Mouse (Mus musculus) forebrain, embryonic 16.5 days (tissue): Measurements from ENCODE around the gene Dus2. TPM values are rescaled to one million over a fixed set of nuclear protein-coding genes. Genes with fewer than 3 reads are reported as not detected.
"Not testable (repeated sequence)": the region's sequence is repeated elsewhere in the genome, so short reads cannot be mapped to it uniquely, and the experiment has no call there.

ENCODE experiments used
- ATAC-seq: fragments of 200-750 bp; cut with Nextera tagmentation; 2 replicates; pipeline ENCODE4 v1.8.0; 2017; ENCODE audit warnings: mild to moderate bottlenecking, moderate library complexity
- H3K27ac ChIP-seq: fragments of 300-500 bp; sonication (generic); 2 replicates; pipeline ENCODE4 v1.5.1; 2014; ENCODE audit warnings: low read length, control low read depth
- H3K27me3 ChIP-seq: fragments of 300-500 bp; sonication (generic); replicated peaks from 2 replicates; pipeline ENCODE4 v1.6.1; 2014; ENCODE audit warnings: low read length; ENCODE audit not compliant: control insufficient read depth, insufficient read depth
- H3K36me3 ChIP-seq: fragments of 300-500 bp; sonication (generic); 2 replicates; pipeline ENCODE4 v1.6.1; 2014; ENCODE audit not compliant: control insufficient read depth, insufficient read depth
- H3K4me1 ChIP-seq: fragments of 300-500 bp; sonication (generic); replicated peaks from 2 replicates; pipeline ENCODE4 v1.6.1; 2014; ENCODE audit warnings: low read length; ENCODE audit not compliant: control insufficient read depth, insufficient read depth
- H3K4me2 ChIP-seq: fragments of 300-500 bp; sonication (generic); 2 replicates; pipeline ENCODE4 v1.6.1; 2014; ENCODE audit warnings: mild to moderate bottlenecking, low read length, control low read depth
- H3K4me3 ChIP-seq: fragments of 300-500 bp; sonication (generic); replicated peaks from 2 replicates; pipeline ENCODE4 v1.5.1; 2014; ENCODE audit warnings: mild to moderate bottlenecking, low read length, control low read depth
- H3K9ac ChIP-seq: fragments of 300-500 bp; sonication (generic); replicated peaks from 2 replicates; pipeline ENCODE4 v1.6.1; 2014; ENCODE audit warnings: low read depth, low read length, control low read depth
- H3K9me3 ChIP-seq: fragments of 300-500 bp; sonication (generic); 2 replicates; pipeline ENCODE4 v1.6.1; 2016; ENCODE audit warnings: low read length; ENCODE audit not compliant: control insufficient read depth
- WGBS: fragments of 180-500 bp; shearing (Covaris S2); extraction: QIAGEN DNeasy Blood & Tissue Kit; methylation state at CpG from one replicate; pipeline ENCODE4 v1.1.7; 2014; 5-methylcytosine and 5-hydroxymethylcytosine counted together
- polyA plus RNA-seq: library from polyadenylated mRNA; unstranded; fragments of >200 nt; fragmentation: Nextera tagmentation; extraction: Ambion mirVana; gene quantifications from 2 replicates; pipeline ENCODE4 v1.2.1, GENCODE M21; 2015

Gene Dus2
- polyA plus RNA-seq, 1 experiment from 2014 or later, result 25.8 TPM

- H3K9me3 ChIP-seq, result no peaks in the 10 kb centered on the region
- 76% methylated on average over 8 of the region's 8 CpGs for WGBS
- no peak overlapping the region for H3K4me2 ChIP-seq
- ATAC-seq, result no peak
- no peak overlapping the region for H3K9ac ChIP-seq
- no peak overlapping the region for H3K27ac ChIP-seq
- H3K27me3 ChIP-seq, result no peaks in the 10 kb centered on the region
- H3K4me1 ChIP-seq, result no peaks in the 10 kb centered on the region
- no peak overlapping the region for H3K4me3 ChIP-seq
- H3K36me3 ChIP-seq, result no peaks in the 10 kb centered on the region
These were observed 13.5 kb downstream of the Dus2 start for GRCm38 (mm10) chr8:106004538-106005207.

DNA sequence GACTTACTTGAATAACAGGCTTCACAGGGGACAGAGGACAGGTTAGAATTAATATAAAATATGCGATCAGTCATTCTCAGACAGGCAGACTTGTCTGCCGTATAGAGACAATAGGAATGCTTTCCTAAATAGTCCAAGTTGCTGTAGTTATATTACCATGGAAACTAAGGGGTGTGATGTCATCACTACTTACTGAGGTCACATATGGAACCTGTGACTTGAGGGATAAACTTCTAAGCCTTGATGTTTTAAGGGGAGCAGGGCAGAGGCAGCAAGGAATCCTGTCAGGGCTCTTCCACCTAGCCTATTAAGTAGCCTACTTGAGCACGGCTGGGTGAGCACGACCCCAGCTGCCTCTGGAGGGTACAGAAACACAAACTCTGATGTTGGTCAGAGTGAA is 14.7 kb downstream of the Dus2 start, which contains the start of gene Dpep2nb:
TSS of gene Dpep2nb (minus strand) at position 101 of the 400 bp plus-strand sequence.
- ATAC-seq, result no peak
- peaks cover 10% of the 10 kb centered on the region for H3K4me1 ChIP-seq
- WGBS, result 85% methylated on average over 4 of the region's 4 CpGs
- H3K27ac ChIP-seq, result no peak within 1 kb of the TSS
- H3K9ac ChIP-seq, result no peak within 1 kb of the TSS
- H3K4me3 ChIP-seq, result no peak within 1 kb of the TSS
- H3K27me3 ChIP-seq, result no peaks in the 10 kb centered on the region
- no peaks in the 10 kb centered on the region for H3K36me3 ChIP-seq
- no peak within 1 kb of the TSS for H3K4me2 ChIP-seq
- H3K9me3 ChIP-seq, result no peaks in the 10 kb centered on the region

GRCm38 (mm10) chr8:106006413-106006812 is 15.3 kb downstream of the Dus2 start:
- Histone ChIP-seq H3K36me3 (no peaks in the 10 kb centered on the region), H3K27me3 (no peaks in the 10 kb centered on the region), H3K9ac (no peak overlapping the region), H3K4me3 (no peak overlapping the region), H3K9me3 (no peaks in the 10 kb centered on the region), H3K4me1 (peaks cover 10% of the 10 kb centered on the region), H3K4me2 (no peak overlapping the region), H3K27ac (no peak overlapping the region)
- no peak for ATAC-seq
- WGBS, result 90% methylated on average over 4 of the region's 4 CpGs

DNA sequence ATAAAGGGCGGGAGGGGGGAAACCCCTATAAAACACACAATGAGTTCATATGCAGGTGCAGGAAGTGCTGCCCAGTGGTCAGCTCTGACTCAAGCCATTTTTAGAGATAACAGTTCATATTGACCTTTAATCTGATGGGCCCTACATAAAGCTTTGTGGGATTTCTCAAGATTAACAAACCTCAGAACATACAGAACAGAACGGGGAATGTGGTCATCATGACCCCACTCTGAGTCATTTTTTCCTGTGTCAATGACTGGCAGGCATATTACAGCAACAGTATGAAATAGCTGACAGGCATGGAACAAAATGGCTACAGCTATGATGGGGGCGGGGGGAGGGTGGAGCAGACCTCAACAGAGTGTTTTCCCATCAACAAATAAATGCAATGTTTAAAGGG is 16.0 kb downstream of the Dus2 start:
- no peak overlapping the region for H3K4me2 ChIP-seq
- H3K4me1 ChIP-seq, result peaks cover 15% of the 10 kb centered on the region
- no peak overlapping the region for H3K27ac ChIP-seq
- no peak overlapping the region for H3K9ac ChIP-seq
- H3K36me3 ChIP-seq, result no peaks in the 10 kb centered on the region
- H3K4me3 ChIP-seq, result no peak overlapping the region
- no peaks in the 10 kb centered on the region for H3K9me3 ChIP-seq
- ATAC-seq, result no peak
- H3K27me3 ChIP-seq, result no peaks in the 10 kb centered on the region
- 81% methylated on average over 3 of the region's 3 CpGs for WGBS

GRCm38 (mm10) chr8:106007891-106008290 is 16.8 kb downstream of the Dus2 start:
- not testable (repeated sequence) for H3K27ac ChIP-seq, H3K4me2 ChIP-seq, ATAC-seq, H3K4me3 ChIP-seq, H3K9ac ChIP-seq, H3K9me3 ChIP-seq, H3K36me3 ChIP-seq, H3K27me3 ChIP-seq
- H3K4me1 ChIP-seq, result peaks cover 15% of the 10 kb centered on the region
- WGBS, result 67% methylated on average over 3 of the region's 3 CpGs

DNA sequence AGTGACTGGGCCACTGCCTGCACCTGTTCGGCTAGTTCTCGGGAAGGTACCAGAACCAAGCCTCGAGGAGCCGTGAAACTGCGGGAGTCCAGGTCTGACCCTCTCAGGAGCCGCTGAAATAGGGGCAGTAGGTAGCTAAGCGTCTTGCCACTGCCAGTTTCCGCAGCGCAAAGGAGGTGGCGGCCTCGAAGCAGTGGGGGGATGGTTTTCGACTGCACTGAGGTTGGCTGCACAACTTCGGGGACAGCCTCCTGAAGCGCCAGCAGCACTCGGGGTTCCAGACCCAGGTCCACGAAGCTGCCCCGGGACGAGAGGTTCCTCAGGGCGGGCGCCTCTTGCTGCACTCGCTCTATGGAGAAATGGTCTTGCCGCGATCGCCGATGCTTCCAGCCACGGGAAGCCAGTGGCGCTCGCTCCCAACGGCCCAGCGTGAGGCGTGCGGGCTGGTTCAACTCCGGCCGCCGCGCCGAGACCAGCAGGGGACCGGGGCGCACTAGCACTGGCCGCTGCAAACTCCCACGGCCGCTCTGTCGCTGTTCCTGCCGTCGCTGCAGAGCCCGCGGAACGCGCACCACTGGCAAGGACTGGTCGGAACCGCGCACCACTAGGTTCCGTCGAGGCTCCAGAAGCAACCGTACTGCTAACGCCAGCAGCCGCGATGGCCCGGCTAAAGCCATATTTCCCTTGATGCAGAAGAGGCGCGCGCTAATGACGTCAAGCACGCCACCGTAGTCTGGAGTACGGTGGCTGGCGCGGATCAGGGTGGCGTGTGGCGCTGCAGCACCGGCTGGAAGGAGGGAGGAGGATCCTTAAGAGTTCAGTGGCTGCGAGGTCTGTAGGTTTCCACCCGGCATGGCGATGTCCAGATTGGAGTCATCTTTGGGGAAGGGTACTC is 19.9 kb downstream of the Dus2 start:
- no peaks in the 10 kb centered on the region for H3K27me3 ChIP-seq
- peak; percentile 98 for ATAC-seq
- under 1% methylated on average over 74 of the region's 74 CpGs for WGBS

DNA sequence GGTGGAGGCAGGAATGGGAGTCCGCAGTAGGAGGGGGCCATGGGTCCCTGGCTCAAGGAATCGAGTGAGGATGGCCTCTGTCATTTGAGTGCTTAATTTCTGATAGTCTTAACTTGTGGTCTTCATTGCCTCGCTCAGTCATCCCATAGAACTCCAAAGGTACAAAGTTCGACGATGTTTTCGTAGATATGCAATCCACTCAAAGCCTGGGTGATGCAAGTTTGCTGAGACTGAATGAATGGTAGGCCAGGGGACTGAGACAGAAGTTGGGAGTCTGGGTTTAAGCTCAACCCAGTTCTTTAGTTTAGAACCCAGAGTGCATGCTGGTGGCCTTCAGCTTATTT is 20.5 kb downstream of the Dus2 start, which contains the start of gene Ddx28:
TSS of gene Ddx28 (minus strand) at position 240 of the 344 bp plus-strand sequence.
- Histone ChIP-seq H3K4me1 (peaks cover 15% of the 10 kb centered on the region), H3K9ac (peak within 1 kb of the TSS; percentile 89), H3K27me3 (no peaks in the 10 kb centered on the region), H3K36me3 (peaks cover 3% of the 10 kb centered on the region; the same call in 1 of the 2 replicates), H3K4me2 (peak within 1 kb of the TSS; percentile 86), H3K27ac (peak within 1 kb of the TSS; percentile 76), H3K4me3 (peak within 1 kb of the TSS; percentile 95), H3K9me3 (no peaks in the 10 kb centered on the region)
- WGBS, result 2% methylated on average over 6 of the region's 6 CpGs
- ATAC-seq, result peak; percentile 16; the same call in 1 of the 2 replicates

More for the DNA sequence above, 19.9 kb downstream of the Dus2 start:
- H3K9me3 ChIP-seq, result no peaks in the 10 kb centered on the region
- peak overlapping the region; percentile 86 for H3K4me2 ChIP-seq
- peak overlapping the region; percentile 76 for H3K27ac ChIP-seq
- peak overlapping the region; percentile 95 for H3K4me3 ChIP-seq
- H3K9ac ChIP-seq, result peak overlapping the region; percentile 89
- peaks cover 1% of the 10 kb centered on the region; the same call in 1 of the 2 replicates for H3K36me3 ChIP-seq
- peaks cover 15% of the 10 kb centered on the region for H3K4me1 ChIP-seq

GRCm38 (mm10) chr8:106012203-106012602 is 21.1 kb downstream of the Dus2 start:
- H3K4me3 ChIP-seq, H3K9me3 ChIP-seq, H3K27ac ChIP-seq, H3K36me3 ChIP-seq, H3K9ac ChIP-seq, ATAC-seq, H3K27me3 ChIP-seq: not testable (repeated sequence)
- 87% methylated on average over 8 of the region's 8 CpGs for WGBS
- peak overlapping the region; percentile 86 for H3K4me2 ChIP-seq
- peaks cover 15% of the 10 kb centered on the region for H3K4me1 ChIP-seq

GRCm38 (mm10) chr8:106016284-106016683 is 25.1 kb downstream of the Dus2 start:
- no peak overlapping the region for H3K27ac ChIP-seq
- H3K9ac ChIP-seq, result no peak overlapping the region
- WGBS, result 96% methylated on average over 6 of the region's 6 CpGs
- peaks cover 3% of the 10 kb centered on the region; the same call in 1 of the 2 replicates for H3K36me3 ChIP-seq
- no peak overlapping the region for H3K4me2 ChIP-seq
- no peak overlapping the region for H3K4me3 ChIP-seq
- H3K9me3 ChIP-seq, result no peaks in the 10 kb centered on the region
- H3K27me3 ChIP-seq, result no peaks in the 10 kb centered on the region
- H3K4me1 ChIP-seq, result peaks cover 6% of the 10 kb centered on the region
- no peak for ATAC-seq
